Mouse (Mus musculus) v-Abl transformed pro-B cells (cell line): ENCODE data around the gene 4932415D10Rik.

Source experiments
- in situ Hi-C, 2 experiments: fragments of 400-800 bp; cut with MboI; formaldehyde crosslinking; loops; one replicate each; pipeline ENCODE4 v1.15.1; 2025; ENCODE audit not compliant: unreplicated experiment in 2 of 2

The 4932415D10Rik gene

DNA sequence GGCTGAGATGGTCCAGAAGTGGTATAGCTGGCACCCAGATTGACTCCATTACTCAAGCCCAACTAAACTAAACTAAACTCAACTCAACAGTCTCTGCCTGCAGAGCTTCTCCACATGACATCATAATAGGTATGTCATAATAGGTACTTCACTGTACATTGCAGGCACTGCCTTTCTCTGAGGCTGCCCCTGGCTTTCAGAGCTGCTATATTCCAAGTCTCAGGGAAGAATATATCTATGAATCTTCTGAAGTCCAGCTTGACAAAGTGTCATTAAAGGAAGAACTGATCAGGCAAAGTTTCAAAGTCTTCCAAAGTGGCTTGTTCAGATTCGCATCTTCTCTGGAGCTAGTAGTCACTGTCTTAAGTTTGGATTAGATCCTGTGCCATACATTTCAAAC is at the start of gene 4932415D10Rik:
TSS of gene 4932415D10Rik (minus strand) at position 101 of the 400 bp plus-strand sequence.
- in situ Hi-C loops: no loop called here

DNA sequence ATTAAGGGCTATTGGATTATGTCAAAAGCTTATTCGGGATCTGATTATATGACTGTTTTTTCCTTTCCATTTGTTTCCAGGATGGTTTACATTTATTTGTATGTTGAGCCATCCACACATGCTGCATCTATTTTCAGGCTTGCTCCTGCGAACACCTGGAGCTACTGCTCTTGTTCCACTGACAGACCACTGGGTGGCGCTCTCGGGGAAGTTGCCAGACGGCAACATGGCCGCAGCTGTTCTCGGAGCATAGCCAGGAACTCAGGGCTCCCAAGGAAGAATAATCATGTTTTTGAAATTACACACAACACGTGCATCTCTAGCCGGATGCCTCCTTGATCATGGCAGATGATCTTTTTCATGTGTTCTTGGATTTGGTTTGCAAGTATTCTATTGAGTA is 45.5 kb upstream of the 4932415D10Rik start:
- in situ Hi-C loops: no loop called here

DNA sequence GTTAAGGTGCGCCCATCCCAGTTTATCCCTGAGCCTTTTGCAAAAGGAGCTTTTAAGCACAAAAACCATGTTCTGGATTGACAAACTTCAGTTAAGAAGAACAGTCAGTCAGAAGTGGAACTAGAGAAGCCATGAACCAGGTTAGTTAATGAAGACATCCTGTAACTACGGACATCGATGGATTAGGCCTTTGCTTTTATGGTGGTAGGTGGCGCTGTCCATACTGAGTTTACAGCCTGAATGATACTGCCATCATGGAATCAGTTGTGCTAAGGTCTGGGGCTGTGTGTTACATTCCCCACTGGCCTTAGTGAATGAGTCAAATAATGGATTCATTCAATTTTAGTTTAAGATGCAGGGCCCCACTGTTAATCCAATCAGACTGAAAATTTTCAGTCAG is 39.0 kb upstream of the 4932415D10Rik start:
- in situ Hi-C loops: no loop called here

GRCm38 (mm10) chr10:82354083-82355010 is 38.0 kb upstream of the 4932415D10Rik start, which contains the start of gene Gm4924:
Gm4924 (plus strand) TSS chr10:82354255.
- in situ Hi-C loops: no loop called here

GRCm38 (mm10) chr10:82329826-82330225 is 13.4 kb upstream of the 4932415D10Rik start:
- in situ Hi-C loops: no loop called here

GRCm38 (mm10) chr10:82320134-82320533 is 3.8 kb upstream of the 4932415D10Rik start:
- in situ Hi-C loops: no loop called here

DNA sequence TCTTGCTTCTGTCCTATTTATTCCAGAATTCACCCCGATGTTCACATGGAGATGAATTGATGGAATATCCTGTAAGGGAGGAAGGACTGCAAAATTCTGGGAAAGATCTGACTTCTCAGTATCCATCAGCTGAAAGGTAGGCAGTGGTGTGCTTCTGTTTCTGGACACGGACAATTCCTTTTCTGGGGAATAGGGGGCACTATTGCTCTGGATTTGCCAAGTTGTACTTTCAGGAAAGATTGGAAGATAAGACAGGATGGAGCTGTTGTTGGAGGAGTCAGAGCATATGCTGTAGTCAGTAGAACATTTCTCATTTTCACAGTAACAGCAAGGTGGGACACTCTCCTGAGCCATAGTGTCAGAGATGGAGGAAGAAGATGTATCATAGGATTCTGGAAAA is 19.9 kb downstream of the 4932415D10Rik start:
- in situ Hi-C loops: no loop called here

GRCm38 (mm10) chr10:82257331-82257730 is 59.1 kb downstream of the 4932415D10Rik start:
- in situ Hi-C loops: no loop called here

GRCm38 (mm10) chr10:82245021-82245420 is 71.4 kb downstream of the 4932415D10Rik start:
- in situ Hi-C loops: no loop called here

- in situ Hi-C loops: no loop called here
These were observed 75.0 kb downstream of the 4932415D10Rik start for GRCm38 (mm10) chr10:82241401-82241788.

- in situ Hi-C loops: no loop called here
These were observed 75.5 kb downstream of the 4932415D10Rik start, which contains the start of gene Zfp938 for GRCm38 (mm10) chr10:82240742-82241400. Zfp938 (minus strand) TSS chr10:82241280.
